Mouse (Mus musculus): ENCODE data around the gene Hspa13. TPM values are rescaled to one million over a fixed set of nuclear protein-coding genes. Genes with fewer than 3 reads are reported as not detected.

The Hspa13 gene
- polyA plus RNA-seq (2016; fragmentation: Nextera tagmentation; extraction: Ambion mirVana), result 36.2 and 39.0 TPM in 2 replicates

DNA sequence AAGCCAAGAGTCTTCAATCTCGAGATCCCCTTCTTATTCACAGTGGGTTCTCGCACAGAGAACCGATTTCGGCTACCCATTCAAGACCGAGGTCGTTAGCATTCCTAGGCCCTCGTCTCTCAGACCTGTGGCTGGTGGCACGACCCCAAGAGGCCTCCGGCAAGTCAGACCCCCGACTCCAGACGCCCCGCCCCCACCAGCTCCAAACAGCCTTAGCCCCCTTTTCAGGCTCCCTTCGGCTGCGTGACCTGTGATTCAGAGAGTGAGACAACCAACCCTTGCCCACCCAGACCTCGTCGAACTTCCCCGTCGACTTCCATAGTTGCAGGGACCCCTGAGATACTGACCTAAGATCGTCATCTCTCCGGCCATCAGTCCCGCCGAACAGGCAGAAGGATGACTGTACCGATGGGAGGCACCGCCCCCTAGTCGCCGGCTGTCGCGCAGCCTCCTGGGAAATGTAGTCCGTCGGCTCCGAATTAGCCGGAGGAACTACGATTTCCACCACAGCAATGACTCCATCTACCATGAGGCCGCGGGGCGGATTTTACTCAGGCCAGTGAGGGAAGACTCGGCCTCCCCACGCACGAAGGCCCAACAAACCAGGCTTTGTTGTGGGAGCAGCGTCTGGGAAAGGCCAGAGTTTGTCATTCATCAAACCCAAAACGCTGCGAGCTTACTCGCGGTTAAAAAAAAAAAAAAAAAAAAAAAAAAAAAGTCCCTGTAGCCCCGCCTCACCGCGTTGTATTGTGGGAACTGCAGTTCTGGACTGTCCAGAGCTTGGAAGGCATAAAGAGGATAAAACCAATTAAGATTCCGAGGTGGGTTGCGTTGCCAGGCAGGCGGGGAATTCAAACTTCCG is at the start of gene Hspa13:
Gene Hspa13, minus strand, starts transcription at position 717 of the 862 bp plus-strand sequence.
- Histone ChIP-seq H3K27ac (peak within 1 kb of the TSS; percentile 74), H3K36me3 (peaks cover 27% of the 10 kb centered on the region), H3K9me3 (no peaks in the 10 kb centered on the region), H3K4me3 (replicated peaks) (peak within 1 kb of the TSS; percentile 66), H3K9ac (replicated peaks) (peak within 1 kb of the TSS; percentile 70), H3K27me3 (no peaks in the 10 kb centered on the region), H3K4me1 (replicated peaks) (peaks cover 6% of the 10 kb centered on the region; the same call in 1 of the 2 replicates), H3K4me2 (peak within 1 kb of the TSS; percentile 67)
- ATAC-seq (ENCODE audit: insufficient number of reproducible peaks, insufficient read depth, low FRiP score, low TSS enrichment, low read depth), result peak; percentile 98
- WGBS, result under 1% methylated on average over 51 of the region's 51 CpGs

DNA sequence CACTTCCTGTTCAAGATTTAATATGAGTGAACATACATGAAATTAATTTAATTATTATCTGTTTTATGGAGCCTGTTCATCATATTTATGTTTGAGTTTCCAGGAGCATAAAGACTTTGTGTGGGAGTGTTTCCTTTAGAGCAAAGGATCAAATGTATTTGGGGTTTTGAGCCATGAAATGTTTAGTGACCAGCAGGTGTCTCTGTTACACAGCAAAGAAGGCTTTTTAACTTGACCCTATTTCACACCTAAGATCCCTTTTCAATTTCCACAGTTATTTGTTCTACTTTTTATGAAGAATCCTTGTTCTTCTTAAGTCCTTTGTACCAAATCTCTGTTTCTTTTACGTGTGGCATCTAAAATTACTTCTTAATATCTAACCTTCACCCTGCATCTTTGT is 12.4 kb upstream of the Hspa13 start:
- no peak for ATAC-seq (ENCODE audit: insufficient number of reproducible peaks, insufficient read depth, low FRiP score, low TSS enrichment, low read depth)
- no peak overlapping the region for H3K4me3 ChIP-seq (replicated peaks)

DNA sequence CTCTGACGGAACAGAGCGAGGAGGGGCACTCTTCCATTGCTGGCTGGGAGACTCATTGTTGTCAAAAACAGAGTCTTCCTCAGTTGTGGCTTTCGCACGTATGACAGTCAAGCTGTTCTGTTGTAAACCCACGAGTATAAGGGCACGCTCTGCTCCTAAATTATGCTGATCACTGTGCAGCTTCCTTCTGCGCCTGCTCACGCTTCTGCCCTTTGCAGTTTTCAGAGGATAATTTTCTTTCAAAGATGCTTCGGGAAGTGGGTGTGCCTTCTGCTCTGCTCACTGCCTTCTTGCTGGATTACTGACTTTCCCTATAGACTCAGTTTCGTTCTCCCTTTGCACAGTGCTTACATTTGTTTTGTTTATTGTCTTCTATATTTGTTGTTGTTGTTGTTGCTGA is 6.3 kb upstream of the Hspa13 start:
- no peaks in the 10 kb centered on the region for H3K36me3 ChIP-seq
- ATAC-seq (ENCODE audit: insufficient number of reproducible peaks, insufficient read depth, low FRiP score, low TSS enrichment, low read depth), result no peak
- H3K9ac ChIP-seq (replicated peaks), result no peak overlapping the region
- H3K27me3 ChIP-seq, result no peaks in the 10 kb centered on the region
- 87% methylated on average over 10 of the region's 10 CpGs for WGBS
- H3K4me2 ChIP-seq, result no peak overlapping the region
- H3K27ac ChIP-seq, result no peak overlapping the region
- H3K4me1 ChIP-seq (replicated peaks), result no peaks in the 10 kb centered on the region
- no peaks in the 10 kb centered on the region for H3K9me3 ChIP-seq
- no peak overlapping the region for H3K4me3 ChIP-seq (replicated peaks)

More for the DNA sequence above, 12.4 kb upstream of the Hspa13 start:
- WGBS, result 55% methylated on average over 1 of the region's 1 CpGs
- no peaks in the 10 kb centered on the region for H3K36me3 ChIP-seq
- H3K27ac ChIP-seq, result no peak overlapping the region
- H3K9ac ChIP-seq (replicated peaks), result no peak overlapping the region
- no peak overlapping the region for H3K4me2 ChIP-seq
- H3K4me1 ChIP-seq (replicated peaks), result no peaks in the 10 kb centered on the region
- H3K9me3 ChIP-seq, result no peaks in the 10 kb centered on the region
- H3K27me3 ChIP-seq, result no peaks in the 10 kb centered on the region

DNA sequence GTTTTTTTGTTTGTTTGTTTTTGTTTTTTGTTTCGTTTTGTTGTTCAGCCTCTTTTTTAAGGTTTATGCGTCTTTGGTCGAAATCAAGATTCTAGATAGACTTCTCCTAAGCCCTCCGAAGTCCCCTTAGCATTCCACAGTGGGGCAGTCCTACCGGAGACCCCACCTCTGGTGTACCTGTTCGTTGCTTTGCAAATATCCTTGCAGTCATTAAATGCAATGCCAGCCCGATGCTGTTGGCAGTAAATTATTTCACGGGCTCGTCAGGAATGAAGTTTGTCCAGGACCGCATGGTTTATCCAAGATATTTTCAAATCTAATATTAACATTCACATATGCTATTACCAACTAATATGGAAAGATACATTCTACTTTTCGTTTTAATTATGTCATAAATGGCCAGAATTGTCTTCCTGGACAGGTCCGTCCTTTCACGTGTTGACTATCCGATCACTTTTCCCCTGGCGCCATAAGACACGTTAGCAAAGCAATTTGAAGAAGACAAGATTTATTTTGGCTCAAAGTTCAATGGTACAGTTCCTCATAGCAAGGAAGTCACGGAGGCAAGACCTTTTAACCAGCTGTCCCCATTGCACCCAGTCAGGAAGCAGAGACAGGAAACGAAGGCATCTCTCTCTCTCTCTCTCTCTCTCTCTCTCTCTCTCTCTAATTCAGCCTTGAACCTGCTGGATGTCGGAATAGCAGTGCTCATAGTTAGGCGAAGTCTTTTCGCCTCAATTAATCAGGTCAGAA is 522 bp upstream of the Hspa13 start:
- Histone ChIP-seq H3K4me2 (peak overlapping the region; percentile 61), H3K4me3 (replicated peaks) (peak overlapping the region; percentile 66), H3K9me3 (no peaks in the 10 kb centered on the region), H3K4me1 (replicated peaks) (peaks cover 6% of the 10 kb centered on the region; the same call in 1 of the 2 replicates), H3K27ac (peak overlapping the region; percentile 74), H3K27me3 (no peaks in the 10 kb centered on the region), H3K9ac (replicated peaks) (0 out of 2 replicates have a peak overlapping the region, but pooled peaks have one; percentile 19), H3K36me3 (peaks cover 23% of the 10 kb centered on the region)
- WGBS, result 22% methylated on average over 21 of the region's 21 CpGs
- peak; percentile 61; the same call in 1 of the 2 replicates for ATAC-seq (ENCODE audit: insufficient number of reproducible peaks, insufficient read depth, low FRiP score, low TSS enrichment, low read depth)

DNA sequence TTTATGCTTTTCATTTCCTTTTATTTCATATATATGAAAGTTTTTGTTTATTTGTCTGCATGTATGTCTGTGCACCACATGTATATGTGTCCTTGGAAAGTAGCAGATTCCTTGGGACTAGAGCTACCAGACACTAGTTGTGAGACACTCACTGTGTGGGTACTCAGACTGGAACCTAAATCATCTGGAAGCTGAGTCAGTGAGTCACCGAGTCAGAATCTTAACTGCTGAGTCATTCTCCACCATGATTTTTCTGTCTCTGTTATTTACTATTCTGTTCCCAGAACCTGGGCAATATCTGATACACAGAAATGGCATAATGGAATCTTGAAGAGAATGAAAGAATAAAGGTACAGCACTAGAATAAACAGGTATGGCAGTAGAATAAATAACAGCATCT is 14.0 kb downstream of the Hspa13 start:
- ATAC-seq (ENCODE audit: insufficient number of reproducible peaks, insufficient read depth, low FRiP score, low TSS enrichment, low read depth), result no peak
- Histone ChIP-seq H3K36me3 (peaks cover 26% of the 10 kb centered on the region), H3K4me1 (replicated peaks) (no peaks in the 10 kb centered on the region), H3K9me3 (no peaks in the 10 kb centered on the region), H3K9ac (replicated peaks) (no peak overlapping the region), H3K4me3 (replicated peaks) (no peak overlapping the region), H3K4me2 (no peak overlapping the region), H3K27me3 (no peaks in the 10 kb centered on the region), H3K27ac (no peak overlapping the region)
- 89% methylated on average over 1 of the region's 1 CpGs for WGBS

DNA sequence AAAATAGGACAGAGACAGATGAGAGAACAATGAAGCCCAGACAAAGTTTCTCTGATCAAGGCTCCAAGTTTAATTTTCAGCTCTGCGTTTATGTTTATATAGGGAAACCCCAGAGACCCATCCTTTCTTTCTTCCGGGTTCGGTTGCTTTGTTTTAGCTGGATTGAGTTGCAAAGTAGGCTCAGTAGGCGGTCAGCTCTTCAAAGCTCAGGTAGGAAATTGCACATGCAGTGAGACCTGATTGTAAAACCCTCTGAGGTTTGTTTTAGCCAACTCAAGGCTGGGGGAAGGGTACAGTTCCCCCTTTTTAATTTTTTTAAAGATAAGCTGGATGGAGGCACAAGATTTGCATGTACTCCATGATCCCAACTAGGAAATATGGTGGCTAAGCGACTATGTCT is 16.8 kb downstream of the Hspa13 start:
- no peak for ATAC-seq (ENCODE audit: insufficient number of reproducible peaks, insufficient read depth, low FRiP score, low TSS enrichment, low read depth)
- WGBS, result 58% methylated on average over 5 of the region's 5 CpGs
- H3K4me3 ChIP-seq (replicated peaks), result no peak overlapping the region

DNA sequence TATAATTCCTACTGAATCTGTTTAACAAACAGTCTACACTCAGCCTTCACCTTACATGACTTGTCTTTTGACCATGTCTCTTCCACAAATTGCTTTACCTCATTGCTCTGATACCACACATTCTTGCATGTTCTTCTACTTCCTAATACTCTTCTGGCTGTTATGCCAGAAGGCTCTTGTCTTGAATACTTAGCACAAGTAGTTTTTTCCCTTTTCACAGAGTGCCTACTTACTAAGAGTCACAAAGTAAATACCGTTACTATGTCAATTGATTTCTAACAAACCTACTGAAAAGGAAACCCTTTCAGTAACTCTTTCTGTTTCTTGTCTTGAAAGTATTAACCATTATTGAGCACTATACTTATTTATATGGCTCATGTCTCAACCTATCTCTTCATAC is 18.0 kb downstream of the Hspa13 start:
- no peaks in the 10 kb centered on the region for H3K27me3 ChIP-seq
- H3K9me3 ChIP-seq, result no peaks in the 10 kb centered on the region
- no peak overlapping the region for H3K4me3 ChIP-seq (replicated peaks)
- no peak overlapping the region for H3K27ac ChIP-seq
- H3K4me2 ChIP-seq, result no peak overlapping the region
- H3K36me3 ChIP-seq, result no peaks in the 10 kb centered on the region
- WGBS, result 90% methylated on average over 1 of the region's 1 CpGs
- H3K9ac ChIP-seq (replicated peaks), result no peak overlapping the region
- H3K4me1 ChIP-seq (replicated peaks), result no peaks in the 10 kb centered on the region
- ATAC-seq (ENCODE audit: insufficient number of reproducible peaks, insufficient read depth, low FRiP score, low TSS enrichment, low read depth), result no peak

More for the DNA sequence above, 16.8 kb downstream of the Hspa13 start:
- Histone ChIP-seq H3K9ac (replicated peaks) (no peak overlapping the region), H3K27ac (no peak overlapping the region), H3K9me3 (no peaks in the 10 kb centered on the region), H3K4me2 (no peak overlapping the region), H3K36me3 (peaks cover 4% of the 10 kb centered on the region), H3K27me3 (no peaks in the 10 kb centered on the region), H3K4me1 (replicated peaks) (no peaks in the 10 kb centered on the region)

DNA sequence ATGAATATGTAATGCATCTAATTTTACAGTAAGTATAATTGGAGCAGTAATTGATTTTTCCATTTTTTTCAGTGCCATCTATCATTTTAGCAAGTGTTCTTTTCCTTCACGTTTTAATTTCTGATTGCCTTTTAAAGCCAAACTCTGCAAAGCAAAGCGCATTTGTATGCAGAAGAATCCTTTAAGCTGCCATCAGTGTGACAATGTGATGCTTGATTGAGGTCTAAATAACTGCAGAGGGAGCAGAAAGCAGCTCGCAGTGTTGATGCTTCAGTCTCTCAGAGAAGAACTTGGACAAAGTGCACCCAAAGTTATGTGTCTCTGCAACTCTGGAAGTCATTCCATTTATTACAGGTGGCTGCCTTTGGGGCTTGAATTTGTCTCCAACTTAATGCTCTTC is 22.9 kb downstream of the Hspa13 start:
- H3K4me3 ChIP-seq (replicated peaks), result no peak overlapping the region
- no peaks in the 10 kb centered on the region for H3K9me3 ChIP-seq
- H3K36me3 ChIP-seq, result no peaks in the 10 kb centered on the region
- no peak overlapping the region for H3K9ac ChIP-seq (replicated peaks)
- no peak overlapping the region for H3K27ac ChIP-seq
- H3K4me1 ChIP-seq (replicated peaks), result no peaks in the 10 kb centered on the region
- ATAC-seq (ENCODE audit: insufficient number of reproducible peaks, insufficient read depth, low FRiP score, low TSS enrichment, low read depth), result no peak
- no peaks in the 10 kb centered on the region for H3K27me3 ChIP-seq
- H3K4me2 ChIP-seq, result no peak overlapping the region
- WGBS, result 69% methylated on average over 3 of the region's 3 CpGs

DNA sequence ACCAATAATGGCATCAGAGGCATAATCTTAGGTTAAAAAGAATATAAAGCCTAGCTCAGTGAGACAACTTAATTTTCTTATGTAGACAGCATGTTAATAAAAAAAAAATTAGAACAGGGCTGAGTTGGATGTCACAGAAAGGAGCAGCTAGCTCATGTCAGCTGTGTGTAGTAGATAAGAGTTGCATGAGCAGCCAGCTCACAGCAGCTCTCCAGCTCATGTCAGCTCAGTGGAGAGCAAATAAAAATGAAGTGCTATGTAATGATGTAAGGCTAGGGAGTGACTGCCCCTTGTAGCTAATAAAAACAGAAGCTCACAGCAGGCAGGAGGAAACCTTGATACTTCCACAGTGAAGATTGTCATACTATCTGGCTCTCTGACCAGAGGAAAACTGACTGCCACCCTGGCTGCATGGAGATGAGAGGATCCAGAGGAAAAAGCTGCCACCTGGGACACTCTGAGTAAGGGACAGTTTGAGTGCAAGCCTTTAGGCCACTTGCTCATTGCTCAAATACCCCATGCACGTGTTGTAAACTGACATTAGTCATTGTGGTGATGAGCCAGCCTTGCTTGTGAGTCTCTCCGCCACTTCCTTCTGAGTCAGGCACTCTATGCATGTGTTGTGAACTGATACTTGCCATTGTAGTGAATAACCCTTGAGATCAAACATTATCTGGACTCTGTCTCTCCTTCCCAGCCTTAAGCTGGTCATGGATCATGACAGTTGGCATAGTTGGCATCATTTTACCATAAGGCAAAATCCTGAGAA is 49.3 kb downstream of the Hspa13 start:
- Histone ChIP-seq H3K36me3 (no peaks in the 10 kb centered on the region), H3K9me3 (no peaks in the 10 kb centered on the region), H3K9ac (replicated peaks) (no peak overlapping the region), H3K4me1 (replicated peaks) (no peaks in the 10 kb centered on the region), H3K27ac (no peak overlapping the region), H3K4me2 (no peak overlapping the region), H3K27me3 (no peaks in the 10 kb centered on the region), H3K4me3 (replicated peaks) (no peak overlapping the region)
- 70% methylated on average over 2 of the region's 2 CpGs for WGBS
- ATAC-seq (ENCODE audit: insufficient number of reproducible peaks, insufficient read depth, low FRiP score, low TSS enrichment, low read depth), result no peak

DNA sequence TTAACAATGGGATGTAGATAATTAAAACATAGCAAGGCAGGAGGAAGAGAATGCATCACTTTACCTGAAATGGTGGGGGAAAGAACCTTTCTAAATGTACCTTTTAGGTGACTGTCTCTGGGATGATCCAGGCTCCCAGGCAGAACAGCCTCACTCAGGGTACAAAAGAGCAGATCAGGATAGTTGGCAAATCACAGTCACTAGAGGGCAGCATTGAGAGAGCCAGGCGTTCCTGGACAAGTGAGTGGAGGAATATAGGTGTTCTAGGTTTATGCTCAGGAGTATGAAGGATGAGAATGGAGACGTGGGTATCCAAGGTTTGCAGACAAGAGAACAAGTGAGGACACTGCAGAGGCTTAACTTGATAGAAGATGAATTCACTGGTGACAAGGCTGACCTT is 70.7 kb downstream of the Hspa13 start:
- H3K9ac ChIP-seq (replicated peaks), result no peak overlapping the region
- no peaks in the 10 kb centered on the region for H3K9me3 ChIP-seq
- H3K4me2 ChIP-seq, result no peak overlapping the region
- H3K36me3 ChIP-seq, result no peaks in the 10 kb centered on the region
- ATAC-seq (ENCODE audit: insufficient number of reproducible peaks, insufficient read depth, low FRiP score, low TSS enrichment, low read depth), result peak; percentile 75; the same call in 1 of the 2 replicates
- no peak overlapping the region for H3K27ac ChIP-seq
- no peaks in the 10 kb centered on the region for H3K27me3 ChIP-seq
- no peaks in the 10 kb centered on the region for H3K4me1 ChIP-seq (replicated peaks)
- WGBS, result 15% methylated on average over 2 of the region's 2 CpGs
- no peak overlapping the region for H3K4me3 ChIP-seq (replicated peaks)

All from limb, embryonic 12.5 days (tissue).